Mouse (Mus musculus): ENCODE measurements around the gene Syde1. TPM values are rescaled to one million over a fixed set of nuclear protein-coding genes. Genes with fewer than 3 reads are reported as not detected.

The Syde1 gene
- polyA plus RNA-seq, 1 experiment from 2014 or later: 14.0 TPM

- WGBS: 76% methylated on average over 3 of the region's 3 CpGs
- Histone ChIP-seq H3K27ac (ENCODE audit: low read length) (no peak overlapping the region), H3K36me3 (ENCODE audit: control insufficient read depth, insufficient read depth, low read length) (peaks cover 4% of the 10 kb centered on the region; the same call in 1 of the 2 replicates), H3K9me3 (replicated peaks; ENCODE audit: control insufficient read depth, low read length) (no peaks in the 10 kb centered on the region), H3K4me2 (ENCODE audit: low read depth, low read length) (no peak overlapping the region), H3K27me3 (ENCODE audit: control insufficient read depth, insufficient read depth, low read length) (no peaks in the 10 kb centered on the region), H3K4me3 (replicated peaks; ENCODE audit: low read length) (no peak overlapping the region), H3K4me1 (ENCODE audit: control insufficient read depth, insufficient read depth, low read length) (peaks cover 6% of the 10 kb centered on the region; the same call in 1 of the 2 replicates), H3K9ac (ENCODE audit: low read length) (no peak overlapping the region)
- ATAC-seq (ENCODE audit: insufficient read depth, low FRiP score): no peak
Observed at GRCm38 (mm10) chr10:78573226-78573625, 18.5 kb downstream of the Syde1 start.

GRCm38 (mm10) chr10:78570897-78571296 is 20.9 kb downstream of the Syde1 start:
- WGBS: 71% methylated on average over 2 of the region's 2 CpGs
- no peaks in the 10 kb centered on the region for H3K36me3 ChIP-seq (ENCODE audit: control insufficient read depth, insufficient read depth, low read length)
- no peak overlapping the region for H3K27ac ChIP-seq (ENCODE audit: low read length)
- no peak for ATAC-seq (ENCODE audit: insufficient read depth, low FRiP score)
- H3K9me3 ChIP-seq (replicated peaks; ENCODE audit: control insufficient read depth, low read length): no peaks in the 10 kb centered on the region
- no peak overlapping the region for H3K4me2 ChIP-seq (ENCODE audit: low read depth, low read length)
- H3K9ac ChIP-seq (ENCODE audit: low read length): no peak overlapping the region
- H3K4me3 ChIP-seq (replicated peaks; ENCODE audit: low read length): no peak overlapping the region
- peaks cover 6% of the 10 kb centered on the region; the same call in 1 of the 2 replicates for H3K4me1 ChIP-seq (ENCODE audit: control insufficient read depth, insufficient read depth, low read length)
- H3K27me3 ChIP-seq (ENCODE audit: control insufficient read depth, insufficient read depth, low read length): no peaks in the 10 kb centered on the region

- ATAC-seq (ENCODE audit: insufficient read depth, low FRiP score): no peak
- no peak overlapping the region for H3K9ac ChIP-seq (ENCODE audit: low read length)
- no peak overlapping the region for H3K4me2 ChIP-seq (ENCODE audit: low read depth, low read length)
- no peak overlapping the region for H3K4me3 ChIP-seq (replicated peaks; ENCODE audit: low read length)
- H3K27ac ChIP-seq (ENCODE audit: low read length): no peak overlapping the region
- no peaks in the 10 kb centered on the region for H3K36me3 ChIP-seq (ENCODE audit: control insufficient read depth, insufficient read depth, low read length)
- WGBS: 65% methylated on average over 6 of the region's 6 CpGs
- H3K4me1 ChIP-seq (ENCODE audit: control insufficient read depth, insufficient read depth, low read length): peaks cover 2% of the 10 kb centered on the region; the same call in 1 of the 2 replicates
- H3K9me3 ChIP-seq (replicated peaks; ENCODE audit: control insufficient read depth, low read length): no peaks in the 10 kb centered on the region
- H3K27me3 ChIP-seq (ENCODE audit: control insufficient read depth, insufficient read depth, low read length): no peaks in the 10 kb centered on the region
Observed at GRCm38 (mm10) chr10:78570416-78570815, 21.3 kb downstream of the Syde1 start.

- Histone ChIP-seq H3K27ac (ENCODE audit: low read length) (no peak overlapping the region), H3K4me2 (ENCODE audit: low read depth, low read length) (no peak overlapping the region), H3K4me1 (ENCODE audit: control insufficient read depth, insufficient read depth, low read length) (no peaks in the 10 kb centered on the region), H3K9ac (ENCODE audit: low read length) (no peak overlapping the region), H3K4me3 (replicated peaks; ENCODE audit: low read length) (no peak overlapping the region), H3K27me3 (ENCODE audit: control insufficient read depth, insufficient read depth, low read length) (no peaks in the 10 kb centered on the region), H3K9me3 (replicated peaks; ENCODE audit: control insufficient read depth, low read length) (no peaks in the 10 kb centered on the region), H3K36me3 (ENCODE audit: control insufficient read depth, insufficient read depth, low read length) (no peaks in the 10 kb centered on the region)
- ATAC-seq (ENCODE audit: insufficient read depth, low FRiP score): no peak
- WGBS: 48% methylated on average over 3 of the region's 3 CpGs
Observed at GRCm38 (mm10) chr10:78569686-78570085, 22.1 kb downstream of the Syde1 start.

- no peak overlapping the region for H3K9ac ChIP-seq (ENCODE audit: low read length)
- no peaks in the 10 kb centered on the region for H3K9me3 ChIP-seq (replicated peaks; ENCODE audit: control insufficient read depth, low read length)
- H3K27me3 ChIP-seq (ENCODE audit: control insufficient read depth, insufficient read depth, low read length): no peaks in the 10 kb centered on the region
- H3K36me3 ChIP-seq (ENCODE audit: control insufficient read depth, insufficient read depth, low read length): no peaks in the 10 kb centered on the region
- no peak overlapping the region for H3K27ac ChIP-seq (ENCODE audit: low read length)
- WGBS: 79% methylated on average over 3 of the region's 3 CpGs
- no peak for ATAC-seq (ENCODE audit: insufficient read depth, low FRiP score)
- no peak overlapping the region for H3K4me2 ChIP-seq (ENCODE audit: low read depth, low read length)
- no peaks in the 10 kb centered on the region for H3K4me1 ChIP-seq (ENCODE audit: control insufficient read depth, insufficient read depth, low read length)
- H3K4me3 ChIP-seq (replicated peaks; ENCODE audit: low read length): no peak overlapping the region
Observed at GRCm38 (mm10) chr10:78569191-78569590, 22.6 kb downstream of the Syde1 start.

- 56% methylated on average over 1 of the region's 1 CpGs for WGBS
- H3K27me3 ChIP-seq (ENCODE audit: control insufficient read depth, insufficient read depth, low read length): no peaks in the 10 kb centered on the region
- H3K27ac ChIP-seq (ENCODE audit: low read length): no peak overlapping the region
- no peak for ATAC-seq (ENCODE audit: insufficient read depth, low FRiP score)
- H3K36me3 ChIP-seq (ENCODE audit: control insufficient read depth, insufficient read depth, low read length): no peaks in the 10 kb centered on the region
- no peaks in the 10 kb centered on the region for H3K4me1 ChIP-seq (ENCODE audit: control insufficient read depth, insufficient read depth, low read length)
- no peak overlapping the region for H3K4me3 ChIP-seq (replicated peaks; ENCODE audit: low read length)
- no peak overlapping the region for H3K9ac ChIP-seq (ENCODE audit: low read length)
- no peak overlapping the region for H3K4me2 ChIP-seq (ENCODE audit: low read depth, low read length)
- no peaks in the 10 kb centered on the region for H3K9me3 ChIP-seq (replicated peaks; ENCODE audit: control insufficient read depth, low read length)
Observed at GRCm38 (mm10) chr10:78565070-78565469, 26.7 kb downstream of the Syde1 start.

- 61% methylated on average over 2 of the region's 2 CpGs for WGBS
- no peak overlapping the region for H3K27ac ChIP-seq (ENCODE audit: low read length)
Observed at GRCm38 (mm10) chr10:78540943-78541342, 50.8 kb downstream of the Syde1 start.

More at GRCm38 (mm10) chr10:78540943-78541342, 50.8 kb downstream of the Syde1 start:
- no peak for ATAC-seq (ENCODE audit: insufficient read depth, low FRiP score)
- no peaks in the 10 kb centered on the region for H3K4me1 ChIP-seq (ENCODE audit: control insufficient read depth, insufficient read depth, low read length)
- no peaks in the 10 kb centered on the region for H3K36me3 ChIP-seq (ENCODE audit: control insufficient read depth, insufficient read depth, low read length)
- no peak overlapping the region for H3K9ac ChIP-seq (ENCODE audit: low read length)
- H3K9me3 ChIP-seq (replicated peaks; ENCODE audit: control insufficient read depth, low read length): no peaks in the 10 kb centered on the region
- H3K27me3 ChIP-seq (ENCODE audit: control insufficient read depth, insufficient read depth, low read length): no peaks in the 10 kb centered on the region
- no peak overlapping the region for H3K4me2 ChIP-seq (ENCODE audit: low read depth, low read length)
- H3K4me3 ChIP-seq (replicated peaks; ENCODE audit: low read length): no peak overlapping the region

Other genes with a start within 250 kb of the Syde1 start
- gene Agpat3, start 239.5 kb downstream of the Syde1 start, polyA plus RNA-seq (2015; fragmentation: Nextera tagmentation; extraction: Ambion mirVana): 24.9 and 26.7 TPM in 2 replicates
- gene Rrp1, start 178.9 kb downstream of the Syde1 start, polyA plus RNA-seq (2015; fragmentation: Nextera tagmentation; extraction: Ambion mirVana): 242 and 272 TPM in 2 replicates
- 406 and 433 TPM in 2 replicates for gene Cstb, start 166.3 kb downstream of the Syde1 start, polyA plus RNA-seq (2015; fragmentation: Nextera tagmentation; extraction: Ambion mirVana)
- 12.4 and 12.7 TPM in 2 replicates for gene Pdxk, start 127.0 kb downstream of the Syde1 start, polyA plus RNA-seq (2015; fragmentation: Nextera tagmentation; extraction: Ambion mirVana)
- gene Olfr1358, start 74.5 kb downstream of the Syde1 start, polyA plus RNA-seq (2015; fragmentation: Nextera tagmentation; extraction: Ambion mirVana): not detected in 2 replicates
- 58.9 and 64.6 TPM in 2 replicates for gene Ilvbl, start 17.6 kb downstream of the Syde1 start, polyA plus RNA-seq (2015; fragmentation: Nextera tagmentation; extraction: Ambion mirVana)
- gene Olfr1357, start 26.1 kb upstream of the Syde1 start, polyA plus RNA-seq (2015; fragmentation: Nextera tagmentation; extraction: Ambion mirVana): not detected in 2 replicates
- 3.0 and 4.8 TPM in 2 replicates for gene Casp14, start 126.3 kb upstream of the Syde1 start, polyA plus RNA-seq (2015; fragmentation: Nextera tagmentation; extraction: Ambion mirVana)
- not detected in 2 replicates for gene Ccdc105, start 161.1 kb upstream of the Syde1 start, polyA plus RNA-seq (2015; fragmentation: Nextera tagmentation; extraction: Ambion mirVana)
- 0.65 and 0.67 TPM in 2 replicates for gene Slc1a6, start 188.5 kb upstream of the Syde1 start, polyA plus RNA-seq (2015; fragmentation: Nextera tagmentation; extraction: Ambion mirVana)